Mouse (Mus musculus) kidney, adult 9 months (tissue): ENCODE results near the gene Senp1.

ENCODE experiments used
- DNase-seq: peaks from one replicate; pipeline ENCODE4 v3.0.0; 2022

Gene Senp1

DNA sequence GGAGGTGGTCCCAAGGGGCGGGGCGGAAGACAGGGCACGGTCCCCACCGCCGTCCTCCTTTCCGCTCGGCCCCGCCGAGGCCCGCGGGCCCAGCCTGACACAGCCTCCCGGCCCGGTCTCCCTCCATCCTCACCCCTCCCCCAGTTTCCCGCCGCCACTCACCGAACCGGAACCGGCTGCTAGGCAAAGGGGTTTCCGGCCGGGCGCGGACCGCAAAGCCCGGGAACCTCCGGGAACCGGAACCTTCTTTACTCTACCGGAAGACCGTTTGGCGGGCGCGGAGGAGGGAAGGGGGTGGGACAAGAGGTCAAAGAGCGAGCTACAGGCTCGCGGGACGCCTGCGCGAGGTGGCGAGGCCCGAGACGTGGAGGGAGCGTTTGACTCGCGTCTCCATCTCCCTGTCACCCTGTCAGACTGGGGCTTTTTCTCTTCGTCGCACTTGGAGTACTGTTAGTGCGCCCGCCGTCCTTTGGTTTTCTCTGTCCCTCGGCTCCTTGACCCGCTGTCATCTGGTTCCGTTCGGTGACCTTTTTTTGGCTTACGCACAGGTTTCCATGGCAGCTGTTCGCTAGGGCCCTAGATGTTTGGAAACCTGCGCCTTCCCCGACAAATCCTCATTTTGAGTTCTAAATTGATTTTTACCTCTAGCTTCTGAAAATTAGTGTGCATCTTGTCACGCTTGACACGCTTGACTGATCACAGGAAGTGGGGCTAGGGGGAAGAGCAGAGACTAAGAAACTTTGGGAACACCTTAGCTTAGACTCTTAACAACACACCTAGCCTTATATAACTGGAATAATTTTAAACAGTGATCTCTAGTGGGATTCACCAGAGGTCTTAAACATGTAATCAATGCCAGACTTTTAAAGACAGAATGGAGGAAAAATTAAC, at the start of gene Senp1:
Senp1 (minus strand) TSS at position 624 of the 891 bp plus-strand sequence.
- DNase-seq: peak; percentile 94

DNA sequence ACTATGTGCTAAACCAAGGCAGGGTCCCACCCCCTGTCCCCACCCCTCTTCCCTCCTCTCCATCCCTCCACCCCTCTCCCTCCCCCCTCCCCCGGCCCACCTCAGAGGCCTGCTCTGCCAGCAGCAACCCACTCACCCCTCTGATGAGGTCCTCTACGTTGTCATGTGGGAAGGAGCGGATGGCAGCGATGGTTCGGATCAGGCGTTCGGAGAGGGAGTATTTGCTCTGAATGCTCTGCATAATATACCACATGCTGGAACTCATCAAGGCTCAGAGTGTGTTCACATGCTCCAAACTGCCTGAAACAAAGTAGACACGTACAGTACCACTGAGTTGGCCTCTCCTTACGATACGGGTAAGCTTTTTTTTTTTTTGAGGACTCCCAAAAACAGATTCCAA, 49.0 kb upstream of the Senp1 start:
- DNase-seq: no peak

- no peak for DNase-seq
Observed at GRCm38 (mm10) chr15:98140809-98141208, 47.3 kb upstream of the Senp1 start.

GRCm38 (mm10) chr15:98139763-98140162, 46.2 kb upstream of the Senp1 start:
- peak; percentile 9 for DNase-seq

- no peak for DNase-seq
Observed at GRCm38 (mm10) chr15:98136871-98137270, 43.3 kb upstream of the Senp1 start.

- DNase-seq: no peak
Observed at GRCm38 (mm10) chr15:98135671-98136070, 42.1 kb upstream of the Senp1 start.

- DNase-seq: no peak
Observed at GRCm38 (mm10) chr15:98134666-98135065, 41.1 kb upstream of the Senp1 start.

- DNase-seq: no peak
Observed at GRCm38 (mm10) chr15:98134034-98134433, 40.5 kb upstream of the Senp1 start.

- no peak for DNase-seq
Observed at GRCm38 (mm10) chr15:98133471-98133870, 39.9 kb upstream of the Senp1 start.

GRCm38 (mm10) chr15:98131942-98132655, 38.6 kb upstream of the Senp1 start:
- DNase-seq: no peak

DNA sequence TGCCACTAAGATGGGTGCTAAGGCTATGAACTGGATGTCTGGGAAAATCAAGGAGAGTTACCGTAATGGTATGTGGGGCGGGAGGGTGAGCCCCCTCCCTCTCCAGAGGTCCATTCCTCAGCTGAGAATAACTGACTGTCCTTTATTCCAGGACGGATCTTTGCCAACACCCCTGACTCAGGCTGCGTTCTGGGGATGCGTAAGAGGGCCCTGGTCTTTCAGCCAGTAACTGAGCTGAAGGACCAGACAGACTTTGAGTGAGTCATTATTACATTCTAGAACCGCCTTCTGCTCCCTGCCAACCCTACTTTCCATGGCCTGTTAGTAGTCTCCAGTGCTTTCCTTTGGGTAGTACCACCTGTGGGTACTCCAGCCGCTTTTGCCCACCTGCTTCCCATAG, 37.9 kb upstream of the Senp1 start:
- no peak for DNase-seq

- no peak for DNase-seq
Observed at GRCm38 (mm10) chr15:98131001-98131400, 37.5 kb upstream of the Senp1 start.

DNA sequence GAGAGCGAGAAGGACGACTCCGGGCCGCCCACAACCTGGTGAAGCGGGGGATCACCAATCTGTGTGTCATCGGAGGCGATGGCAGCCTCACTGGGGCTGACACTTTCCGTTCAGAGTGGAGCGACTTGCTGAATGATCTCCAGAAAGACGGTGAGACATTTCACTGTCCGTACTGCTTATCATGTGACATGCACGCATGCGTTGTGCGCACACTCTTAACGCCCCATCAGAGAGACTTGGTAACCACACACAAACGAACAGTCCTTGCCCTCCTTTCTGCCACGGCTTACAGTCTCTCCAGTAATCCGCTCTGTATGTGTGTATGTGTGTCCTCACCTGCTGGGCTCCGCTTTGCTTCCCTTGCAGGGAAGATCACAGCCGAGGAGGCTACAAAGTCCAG, 27.3 kb upstream of the Senp1 start:
- DNase-seq: no peak

DNA sequence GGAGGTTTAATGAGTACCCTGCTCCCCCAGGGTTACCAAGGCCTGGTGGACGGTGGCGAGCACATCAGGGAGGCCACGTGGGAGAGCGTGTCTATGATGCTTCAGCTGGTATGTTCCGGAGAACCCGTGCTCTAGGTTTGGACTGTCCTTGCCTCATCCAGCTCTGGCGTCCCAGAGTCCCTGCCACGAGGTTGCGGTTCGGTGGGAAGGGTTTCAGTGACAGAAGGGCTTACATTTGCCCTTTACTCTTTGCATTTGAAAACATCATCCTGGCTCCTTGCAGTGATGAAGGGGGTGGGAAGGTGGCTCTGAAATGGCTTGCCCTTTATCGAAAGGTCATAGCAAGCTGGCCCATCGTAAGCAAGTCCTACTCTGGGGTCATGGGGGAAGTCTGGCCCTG, 25.8 kb upstream of the Senp1 start:
- DNase-seq: no peak

DNA sequence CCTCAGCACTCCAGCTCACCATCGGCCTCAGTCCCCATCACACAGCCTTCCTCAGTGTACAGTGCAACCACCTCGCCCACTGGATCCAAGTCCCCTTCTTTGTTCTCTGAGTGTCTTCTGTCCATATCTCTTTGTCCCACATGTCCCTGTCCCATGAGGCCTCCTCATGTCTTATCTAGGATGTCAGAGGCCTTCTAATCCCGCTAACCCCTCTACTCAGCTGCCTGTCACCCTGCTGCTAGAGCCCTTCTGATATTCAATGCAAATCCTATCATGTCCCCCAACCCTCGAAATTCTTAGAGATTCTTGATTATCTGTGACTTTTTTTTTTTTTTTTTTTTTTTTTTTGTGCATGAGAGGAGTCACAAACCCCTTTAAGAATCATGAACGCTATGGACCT, 22.7 kb upstream of the Senp1 start:
- no peak for DNase-seq

DNA sequence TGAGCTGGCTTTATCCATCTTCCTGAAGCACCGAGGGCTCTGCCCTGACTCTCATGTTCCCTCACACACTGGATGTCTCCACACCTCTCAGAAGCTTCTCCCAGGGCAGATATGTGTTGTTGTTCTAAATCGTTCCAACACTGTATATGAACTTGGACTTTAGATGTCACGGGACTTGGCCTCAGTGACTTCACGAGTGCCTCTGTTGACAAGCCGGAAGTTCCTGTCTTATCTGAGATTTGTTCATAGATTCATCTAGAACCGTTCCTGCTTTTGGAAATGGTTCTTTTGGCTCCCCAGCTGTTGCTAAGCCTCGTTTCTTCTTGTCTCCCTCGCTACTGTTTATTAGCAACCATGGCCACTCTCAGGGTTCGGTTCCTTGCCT, 22.2 kb upstream of the Senp1 start:
- DNase-seq: no peak

GRCm38 (mm10) chr15:98114852-98115778, 21.6 kb upstream of the Senp1 start:
- DNase-seq: no peak

DNA sequence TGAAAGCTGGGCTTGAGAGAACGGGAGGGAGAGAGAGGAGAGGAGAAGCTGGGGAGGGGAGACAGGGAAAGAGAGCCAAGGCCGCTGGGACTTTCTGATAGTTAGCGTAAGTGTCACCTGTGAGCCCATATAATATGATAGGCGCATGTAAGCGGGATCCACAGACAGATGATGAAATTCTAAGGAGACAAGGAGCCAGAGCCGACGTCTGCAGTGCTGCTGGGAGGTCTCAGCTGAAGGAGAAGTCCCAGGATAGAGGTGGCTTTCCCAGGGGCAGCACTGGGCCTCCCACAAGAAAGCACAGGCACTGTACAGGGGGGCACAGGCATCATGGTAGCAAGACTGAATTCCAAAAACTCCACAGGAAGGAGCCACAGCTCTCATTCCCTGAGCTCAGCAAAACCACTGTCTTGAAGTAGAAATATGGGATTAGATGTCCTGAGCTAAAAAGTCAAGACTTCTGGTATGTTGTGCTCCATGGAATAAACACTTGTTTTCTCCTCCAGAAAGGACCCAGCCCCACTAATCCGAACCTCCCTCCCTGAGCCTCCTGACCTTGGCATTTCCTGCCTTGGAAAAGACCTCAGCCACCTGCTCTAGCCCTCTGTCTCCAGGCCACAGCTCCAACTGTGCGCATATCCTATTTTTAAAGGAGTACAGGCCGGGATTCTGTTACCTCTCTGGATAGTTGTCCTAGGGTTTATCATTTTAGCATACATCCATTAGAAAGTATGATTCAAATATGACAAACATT, 20.7 kb upstream of the Senp1 start:
- no peak for DNase-seq

GRCm38 (mm10) chr15:98111791-98112190, 18.2 kb upstream of the Senp1 start:
- peak; percentile 28 for DNase-seq

DNA sequence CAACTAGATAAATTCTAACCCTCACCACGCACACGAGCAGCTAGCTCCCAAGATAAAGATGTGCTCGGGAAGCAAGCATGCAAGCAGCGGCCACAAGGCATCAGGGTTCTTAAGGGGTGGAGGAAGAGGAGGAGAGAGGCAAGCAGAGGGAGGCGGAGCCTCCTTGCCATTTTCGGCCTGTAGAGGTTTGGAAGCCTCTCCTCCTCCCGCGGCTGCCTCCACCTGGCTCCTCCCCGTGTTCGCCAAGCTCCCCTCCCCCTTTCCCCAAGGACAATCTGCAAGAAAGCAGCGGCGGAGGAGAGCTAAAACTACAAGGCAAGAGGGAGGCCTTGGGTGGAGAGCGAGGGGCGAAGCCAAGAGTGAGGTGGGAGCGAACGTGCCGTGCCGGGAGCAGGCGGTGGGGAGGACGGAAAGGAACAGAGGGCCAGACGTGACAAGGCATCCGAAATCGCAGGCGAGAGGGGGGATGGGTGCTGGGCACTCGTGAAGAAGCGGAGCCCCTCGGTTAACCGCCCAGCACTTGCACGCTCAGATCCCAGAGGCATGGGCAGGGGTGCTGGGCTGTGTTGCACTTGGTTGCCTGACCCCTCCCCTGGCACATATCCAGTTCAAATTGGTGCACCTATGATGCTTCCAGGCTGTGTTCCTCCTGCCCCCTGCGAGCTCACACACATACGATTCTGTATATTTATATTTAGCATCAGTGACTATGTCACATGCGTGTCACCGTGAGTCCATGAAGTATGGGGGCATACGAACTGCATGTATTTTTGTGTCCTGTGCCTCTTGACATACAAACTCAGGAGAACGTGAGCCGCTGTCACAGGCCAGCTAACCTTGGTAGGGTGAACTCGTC, 15.0 kb upstream of the Senp1 start:
- DNase-seq: peak; percentile 90

- DNase-seq: no peak
Observed at GRCm38 (mm10) chr15:98107703-98108296, 14.3 kb upstream of the Senp1 start.
